In genomic region chr9:106226151-106226682, GRCm38 (mm10) we compare ENCODE assay signal across 8 mouse cellular contexts. TPM values are rescaled to one million over a fixed set of nuclear protein-coding genes. Genes with fewer than 3 reads are reported as not detected.
A peak's percentile ranks its signal among the peaks of the same experiment; 100 is the strongest.
DNase-seq lines count a peak whose midpoint lies in the region; ATAC-seq lines count a peak whose summit lies in the region.

No protein-coding gene starts in this region.

- H3K4me1 ChIP-seq in hindbrain, embryonic 10.5 days (replicated peaks), result peaks cover 19% of the 10 kb centered on the region
- peaks cover 25% of the 10 kb centered on the region for H3K4me1 ChIP-seq in liver, embryonic 12.5 days
- H3K4me1 ChIP-seq in neural tube, embryonic 12.5 days, result peaks cover 10% of the 10 kb centered on the region; the same call in 1 of the 2 replicates

- peaks cover 38% of the 10 kb centered on the region for H3K27me3 ChIP-seq in hindbrain, embryonic 10.5 days (ENCODE audit: insufficient read depth, poor library complexity, severe bottlenecking)
- H3K27me3 ChIP-seq in liver, embryonic 12.5 days (replicated peaks), result peaks cover 62% of the 10 kb centered on the region
- H3K27me3 ChIP-seq in neural tube, embryonic 12.5 days (replicated peaks), result peaks cover 9% of the 10 kb centered on the region; the same call in 1 of the 2 replicates

- WGBS in hindbrain, embryonic 10.5 days, result 9% methylated on average over 34 of the region's 34 CpGs
- WGBS in liver, embryonic 12.5 days (ENCODE audit: insufficient replicate concordance), result 4% methylated on average over 34 of the region's 34 CpGs
- WGBS in neural tube, embryonic 12.5 days, result 8% methylated on average over 34 of the region's 34 CpGs

- no peaks in the 10 kb centered on the region for H3K36me3 ChIP-seq in hindbrain, embryonic 10.5 days
- H3K36me3 ChIP-seq in liver, embryonic 12.5 days, result no peaks in the 10 kb centered on the region
- no peaks in the 10 kb centered on the region for H3K36me3 ChIP-seq in neural tube, embryonic 12.5 days

- intact Hi-C loops in gastrocnemius, postnatal 14 days (cut with DNase I; ENCODE audit: low total_unique reads), result loop anchor here (10.0 kb wide), 1 partner anchor 49 kb away; no protein-coding TSS in a partner anchor

- H3K27ac ChIP-seq in hindbrain, embryonic 10.5 days, result peak overlapping the region; percentile 79
- no peak overlapping the region for H3K27ac ChIP-seq in liver, embryonic 12.5 days
- H3K27ac ChIP-seq in neural tube, embryonic 12.5 days, result no peak overlapping the region

- peak overlapping the region; percentile 56 for H3K4me2 ChIP-seq in liver, embryonic 12.5 days
- H3K4me2 ChIP-seq in neural tube, embryonic 12.5 days (replicated peaks), result peak overlapping the region; percentile 73

- DNase-seq in adrenal gland, postnatal 10 days, result peak; percentile 41
- no peak for DNase-seq in adrenal gland, adult 8-10 months
- DNase-seq in urinary bladder, postnatal 14 days (ENCODE audit: low spot score), result peak; percentile 42
- DNase-seq in urinary bladder, adult 18-20 months (ENCODE audit: low spot score in 2 of 2), result no peak
- peak; percentile 58 for DNase-seq in hindbrain, embryonic 10.5 days (ENCODE audit: low spot score)
- DNase-seq in gastrocnemius, postnatal 14 days, result no peak

- peak overlapping the region; percentile 53 for H3K4me3 ChIP-seq in hindbrain, embryonic 10.5 days
- peak overlapping the region; percentile 18 for H3K4me3 ChIP-seq in liver, embryonic 12.5 days
- peak overlapping the region; percentile 29 for H3K4me3 ChIP-seq in neural tube, embryonic 12.5 days

- no peak overlapping the region for H3K9ac ChIP-seq in liver, embryonic 12.5 days
- H3K9ac ChIP-seq in neural tube, embryonic 12.5 days, result peak overlapping the region; percentile 53

- no peaks in the 10 kb centered on the region for H3K9me3 ChIP-seq in hindbrain, embryonic 10.5 days
- H3K9me3 ChIP-seq in liver, embryonic 12.5 days (replicated peaks), result no peaks in the 10 kb centered on the region
- H3K9me3 ChIP-seq in neural tube, embryonic 12.5 days, result no peaks in the 10 kb centered on the region

- ATAC-seq in liver, embryonic 12.5 days, result no peak
- ATAC-seq in neural tube, embryonic 12.5 days (ENCODE audit: low FRiP score, low read depth), result peak; percentile 53

RNA-seq across cellular contexts. Expression of gene Tlr9, which starts 3.8 kb away (rescaled TPM):
- total RNA-seq in adrenal gland, postnatal 10 days (2021), result 1 to 10 TPM; 1.2 to 1.5 TPM
- total RNA-seq in adrenal gland, adult 8-10 months (2022), result 1 to 10 TPM in 3 of 4 experiments, under 1 TPM in 1; 0.98 to 2.7 (median 1.5) TPM
- not detected in 2 replicates for polyA plus RNA-seq in hindbrain, embryonic 10.5 days (2016; fragmentation: Nextera tagmentation; extraction: Ambion mirVana)
- polyA plus RNA-seq in liver, embryonic 12.5 days (2016; fragmentation: Nextera tagmentation; extraction: Ambion mirVana), result 0.06 TPM in 1 of 2 replicates, not detected in the other
- 0.05 TPM in 1 of 2 replicates, not detected in the other for polyA plus RNA-seq in neural tube, embryonic 12.5 days (2016; fragmentation: Nextera tagmentation; extraction: Ambion mirVana)
- total RNA-seq in gastrocnemius, postnatal 14 days (2021), result under 1 TPM; 0.42 to 0.43 TPM

RNA-seq across cellular contexts. Expression of gene Alas1, which starts 22.2 kb away (rescaled TPM):
- total RNA-seq in adrenal gland, postnatal 10 days (2021), result 1,000 to 10,000 TPM in 1 of 2 experiments, 100 to 1,000 TPM in 1; 940 to 1,609 TPM
- 1,000 to 10,000 TPM in 3 of 4 experiments, 100 to 1,000 TPM in 1; 739 to 2,154 (median 1,752) TPM for total RNA-seq in adrenal gland, adult 8-10 months (2022)
- 60.4 and 78.6 TPM in 2 replicates for polyA plus RNA-seq in hindbrain, embryonic 10.5 days (2016; fragmentation: Nextera tagmentation; extraction: Ambion mirVana)
- 37.6 and 41.1 TPM in 2 replicates for polyA plus RNA-seq in liver, embryonic 12.5 days (2016; fragmentation: Nextera tagmentation; extraction: Ambion mirVana)
- 94.8 and 99.5 TPM in 2 replicates for polyA plus RNA-seq in neural tube, embryonic 12.5 days (2016; fragmentation: Nextera tagmentation; extraction: Ambion mirVana)
- total RNA-seq in gastrocnemius, postnatal 14 days (2021), result 100 to 1,000 TPM; 189 to 234 TPM

RNA-seq across cellular contexts. Expression of gene Twf2, which starts 23.3 kb away (rescaled TPM):
- 10 to 100 TPM; 38.5 to 58.6 TPM for total RNA-seq in adrenal gland, postnatal 10 days (2021)
- 100 to 1,000 TPM in 3 of 4 experiments, 10 to 100 TPM in 1; 92.9 to 136 (median 118) TPM for total RNA-seq in adrenal gland, adult 8-10 months (2022)
- polyA plus RNA-seq in hindbrain, embryonic 10.5 days (2016; fragmentation: Nextera tagmentation; extraction: Ambion mirVana), result 65.9 and 71.3 TPM in 2 replicates
- polyA plus RNA-seq in liver, embryonic 12.5 days (2016; fragmentation: Nextera tagmentation; extraction: Ambion mirVana), result 34.7 and 35.9 TPM in 2 replicates
- 60.9 and 61.6 TPM in 2 replicates for polyA plus RNA-seq in neural tube, embryonic 12.5 days (2016; fragmentation: Nextera tagmentation; extraction: Ambion mirVana)
- 10 to 100 TPM; 68.8 to 69.3 TPM for total RNA-seq in gastrocnemius, postnatal 14 days (2021)

RNA-seq across cellular contexts. Expression of gene Ppm1m, which starts 26.7 kb away (rescaled TPM):
- total RNA-seq in adrenal gland, postnatal 10 days (2021), result 100 to 1,000 TPM; 119 to 129 TPM
- 100 to 1,000 TPM in 3 of 4 experiments, 10 to 100 TPM in 1; 95.9 to 143 (median 121) TPM for total RNA-seq in adrenal gland, adult 8-10 months (2022)
- polyA plus RNA-seq in hindbrain, embryonic 10.5 days (2016; fragmentation: Nextera tagmentation; extraction: Ambion mirVana), result 47.3 and 48.6 TPM in 2 replicates
- polyA plus RNA-seq in liver, embryonic 12.5 days (2016; fragmentation: Nextera tagmentation; extraction: Ambion mirVana), result 17.0 and 17.8 TPM in 2 replicates
- polyA plus RNA-seq in neural tube, embryonic 12.5 days (2016; fragmentation: Nextera tagmentation; extraction: Ambion mirVana), result 32.1 and 32.9 TPM in 2 replicates
- 1 to 10 TPM; 5.1 to 5.5 TPM for total RNA-seq in gastrocnemius, postnatal 14 days (2021)

RNA-seq across cellular contexts. Expression of gene Poc1a, which starts 54.6 kb away (rescaled TPM):
- 1 to 10 TPM; 7.3 to 8.8 TPM for total RNA-seq in adrenal gland, postnatal 10 days (2021)
- total RNA-seq in adrenal gland, adult 8-10 months (2022), result 1 to 10 TPM; 3.9 to 6.5 (median 5.5) TPM
- 36.7 and 41.8 TPM in 2 replicates for polyA plus RNA-seq in hindbrain, embryonic 10.5 days (2016; fragmentation: Nextera tagmentation; extraction: Ambion mirVana)
- polyA plus RNA-seq in liver, embryonic 12.5 days (2016; fragmentation: Nextera tagmentation; extraction: Ambion mirVana), result 28.8 and 29.0 TPM in 2 replicates
- 17.1 and 17.5 TPM in 2 replicates for polyA plus RNA-seq in neural tube, embryonic 12.5 days (2016; fragmentation: Nextera tagmentation; extraction: Ambion mirVana)
- 1 to 10 TPM; 1.8 to 2.5 TPM for total RNA-seq in gastrocnemius, postnatal 14 days (2021)

Comparison
In these comparisons a context has a peak if more than half of its experiments do, and no peak if none do; other contexts are left out.
1. DNase-seq: peak in adrenal gland, postnatal 10 days (single experiment), urinary bladder, postnatal 14 days (single experiment) and hindbrain, embryonic 10.5 days (single experiment); none in adrenal gland, adult 8-10 months (single experiment), urinary bladder, adult 18-20 months (0 of 2) and gastrocnemius, postnatal 14 days (single experiment).
2. Peak in every context shown above with its lines, with median percentiles within 50 percentile points of each other: H3K4me3 ChIP-seq.